Mouse (Mus musculus) lung, postnatal 10 days (tissue): ENCODE measurements around the gene Olfr1126.
"Not testable (repeated sequence)": the region's sequence is repeated elsewhere in the genome, so short reads cannot be mapped to it uniquely, and the experiment has no call there.

Experiments used
- DNase-seq: peaks from one replicate; pipeline ENCODE4 v3.0.0; 2021

Gene Olfr1126

DNA sequence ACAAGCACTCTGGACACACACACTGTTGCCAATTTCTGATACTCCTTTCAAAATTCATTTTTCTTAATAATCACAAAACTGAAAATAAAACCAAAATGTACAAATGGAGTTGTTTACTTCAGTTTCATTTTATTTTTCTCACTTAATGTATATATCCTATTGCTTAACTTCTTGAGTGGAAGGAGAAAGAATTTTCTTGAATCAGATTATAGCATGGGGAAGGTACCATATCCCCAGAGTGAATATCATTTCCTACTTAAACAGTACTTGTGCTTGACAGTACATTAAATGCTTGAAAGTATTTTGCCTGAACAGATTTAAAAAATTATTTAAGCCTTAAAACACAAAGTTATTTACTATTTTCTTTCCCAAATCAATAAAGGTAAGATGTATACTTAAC lies at the start of gene Olfr1126:
Gene Olfr1126 (plus strand): TSS at position 301 of the 400 bp plus-strand sequence.
- DNase-seq = no peak

DNA sequence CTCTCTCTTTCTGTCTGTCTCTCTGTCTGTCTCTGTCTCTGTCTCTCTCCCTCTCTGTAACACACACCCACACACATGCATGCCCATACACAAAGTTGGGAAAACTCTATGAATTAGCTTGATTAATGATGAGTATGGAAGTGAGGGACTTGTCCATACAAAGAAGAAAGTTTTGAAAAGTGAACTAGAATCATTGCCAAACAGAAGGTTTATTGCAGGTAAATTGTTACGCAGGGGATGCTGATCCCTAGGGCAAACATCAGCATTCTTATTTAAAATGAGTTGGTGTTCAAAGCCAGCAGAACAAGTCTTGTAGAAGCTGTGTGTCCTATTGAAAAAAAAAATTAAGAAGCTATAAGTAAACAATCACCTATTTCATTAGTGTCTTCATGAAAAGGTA lies 37.4 kb upstream of the Olfr1126 start, which contains the start of gene Olfr1123:
Gene Olfr1123 (plus strand): TSS at position 301 of the 400 bp plus-strand sequence.
- no peak for DNase-seq

DNA sequence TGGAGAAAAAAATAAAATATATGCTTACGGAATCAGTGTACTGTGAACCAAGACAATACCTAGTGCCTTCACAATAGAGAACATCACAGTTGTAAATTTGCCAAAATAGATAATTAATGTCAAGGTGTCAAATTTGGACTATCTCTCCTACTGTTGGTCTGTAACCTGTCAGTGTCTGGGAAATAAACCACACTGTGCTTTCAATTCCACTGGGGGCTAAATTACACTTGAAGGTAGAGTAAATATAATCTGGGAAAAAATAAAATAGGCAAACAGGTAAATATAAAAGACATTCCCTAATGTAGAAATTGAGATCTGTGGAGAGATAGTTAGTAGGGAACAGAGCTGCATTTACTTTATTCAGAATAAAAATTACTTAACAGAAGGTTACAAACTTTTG lies 23.8 kb upstream of the Olfr1126 start, which contains the start of gene Olfr1124:
Gene Olfr1124 (plus strand): TSS at position 301 of the 400 bp plus-strand sequence.
- no peak for DNase-seq

DNA sequence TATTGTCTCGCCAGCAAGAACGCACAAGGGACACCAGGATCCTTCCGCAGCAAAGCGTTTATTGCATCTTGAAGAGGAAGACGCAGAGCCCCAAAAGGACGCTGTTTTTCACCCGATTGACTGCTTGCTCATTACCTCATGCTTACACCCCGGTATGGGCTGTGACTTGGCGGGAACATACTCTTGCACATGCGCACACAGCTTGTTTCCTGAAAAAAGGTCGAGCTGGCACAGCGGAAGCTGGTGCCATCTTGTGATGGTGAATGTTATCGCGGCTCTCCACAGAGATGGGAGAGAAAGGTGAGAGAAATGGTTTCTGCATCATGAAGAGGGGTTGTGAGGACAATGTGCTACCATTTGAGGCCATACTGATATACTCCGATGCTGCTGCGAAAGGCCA lies 16.0 kb upstream of the Olfr1126 start:
- no peak for DNase-seq

DNA sequence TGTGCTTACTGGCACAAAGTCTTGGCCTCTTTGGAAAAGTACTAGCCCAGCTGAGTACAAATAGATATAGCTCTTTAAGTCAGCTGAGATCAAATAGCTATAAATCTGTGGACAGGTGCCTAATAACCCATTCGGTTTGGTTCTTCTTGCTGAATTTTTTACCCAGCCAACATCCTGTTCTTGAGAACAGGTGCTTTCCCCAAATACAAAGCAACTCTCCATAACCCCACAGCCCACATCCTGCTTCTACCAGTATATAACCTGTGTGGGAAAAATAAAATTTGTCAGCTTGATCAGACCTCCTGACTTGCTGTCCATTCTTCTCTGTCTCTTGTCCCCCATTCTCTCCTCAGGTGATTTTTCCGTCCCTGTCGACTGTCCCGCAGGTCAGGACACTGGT lies 8.0 kb downstream of the Olfr1126 start:
- DNase-seq = no peak

DNA sequence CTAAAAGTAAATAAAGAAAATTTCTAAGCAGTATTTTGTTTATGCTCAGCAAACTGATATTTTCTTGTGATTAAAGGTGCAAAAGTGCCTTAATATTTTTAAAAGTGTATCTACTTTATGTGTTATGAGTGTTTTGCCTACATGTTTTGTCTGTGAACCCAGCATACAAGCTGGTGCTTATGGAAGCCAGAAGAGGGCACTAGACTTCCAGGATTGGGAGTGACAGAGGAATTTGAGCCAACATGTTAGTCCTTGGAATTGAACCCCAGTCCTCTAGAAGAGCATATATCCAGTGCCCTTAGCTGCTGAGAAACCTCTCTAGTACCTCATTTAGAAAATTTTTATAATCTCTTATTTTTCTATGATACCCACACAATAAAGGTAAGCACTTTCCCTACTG lies 26.4 kb downstream of the Olfr1126 start:
- no peak for DNase-seq

DNA sequence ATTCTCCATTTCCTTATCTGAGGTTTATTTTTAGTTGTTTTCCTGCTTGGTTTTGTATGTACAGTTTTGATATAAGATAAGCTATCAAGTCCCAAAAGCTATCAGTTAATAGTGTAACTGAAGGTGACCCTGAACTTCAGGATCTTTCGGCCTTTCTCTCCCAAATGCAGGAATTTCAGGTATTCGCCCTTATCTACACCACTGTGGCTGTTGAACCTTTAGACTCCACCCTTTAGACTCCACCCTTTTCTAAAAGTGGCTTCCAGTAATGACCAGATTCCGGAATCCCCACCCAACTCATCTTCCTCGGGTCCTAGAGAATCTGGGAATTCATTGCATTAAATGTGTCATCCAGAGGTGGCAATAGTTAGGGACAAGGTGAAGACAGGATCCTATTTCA lies 27.4 kb downstream of the Olfr1126 start:
- no peak for DNase-seq

DNA sequence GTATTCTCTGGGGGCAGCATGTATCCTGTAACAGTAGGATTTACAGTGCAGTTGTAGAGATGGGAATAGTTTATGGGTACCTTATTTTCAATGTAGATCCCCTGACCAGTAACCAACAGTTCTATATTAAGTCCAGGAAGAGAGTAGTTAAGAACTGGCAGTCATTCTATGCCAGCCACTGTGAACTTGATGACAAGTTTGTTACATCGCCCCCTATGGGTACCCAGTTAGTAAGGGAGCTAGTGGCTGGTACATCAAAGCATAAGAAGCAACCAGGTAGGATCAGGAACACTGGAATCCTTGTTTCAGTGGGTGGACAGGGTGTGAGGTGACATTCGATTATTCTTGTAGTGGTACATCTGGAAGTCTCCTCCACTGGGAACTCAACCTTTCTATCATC lies 28.5 kb downstream of the Olfr1126 start:
- DNase-seq = no peak

DNA sequence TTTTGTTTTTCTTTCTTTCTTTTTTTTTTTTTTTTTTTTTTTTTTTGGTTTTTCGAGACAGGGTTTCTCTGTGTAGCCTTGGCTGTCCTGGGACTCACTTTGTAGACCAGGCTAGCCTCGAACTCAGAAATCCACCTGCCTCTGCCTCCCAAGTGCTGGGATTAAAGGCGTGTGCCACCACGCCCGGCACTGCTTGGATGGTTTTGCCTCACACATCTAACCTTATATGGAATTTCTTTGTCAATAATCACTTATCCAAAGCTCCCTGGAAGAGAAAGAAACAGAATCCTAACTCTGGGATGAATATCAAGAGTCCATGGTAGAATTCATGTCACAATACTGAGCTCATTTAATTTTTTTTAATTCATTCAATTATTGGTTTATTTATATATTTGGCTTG lies 43.2 kb downstream of the Olfr1126 start, which contains the start of gene Pramel7:
Gene Pramel7 (minus strand): TSS at position 101 of the 400 bp plus-strand sequence.
- not testable (repeated sequence) for DNase-seq

DNA sequence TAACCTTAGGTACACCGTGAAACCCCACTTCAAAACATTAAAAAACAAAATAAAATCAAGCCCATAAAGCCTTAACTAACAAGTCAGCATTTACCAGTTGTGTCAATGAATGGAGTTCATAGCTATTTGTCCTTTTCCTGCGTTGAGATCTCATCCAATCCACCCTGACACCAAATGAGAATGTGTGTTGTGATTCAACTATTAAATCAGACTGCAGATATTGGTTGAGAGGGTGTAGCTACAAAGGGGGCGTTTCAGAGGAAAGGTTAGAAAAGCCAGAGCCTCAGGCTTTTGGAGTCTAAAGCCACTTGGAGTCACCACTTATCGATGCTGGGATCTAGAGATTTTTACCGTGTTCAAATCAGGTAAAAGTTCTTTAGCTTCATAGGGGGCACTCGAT lies 52.5 kb downstream of the Olfr1126 start, which contains the start of gene Pramel6:
Gene Pramel6 (plus strand): TSS at position 301 of the 400 bp plus-strand sequence.
- DNase-seq = no peak
